Mouse (Mus musculus) embryonic facial prominence, embryonic 14.5 days (tissue): ENCODE measurements at regions not wholly inside any gene's neighbourhood (a gene's known extent, or its start where the extent isn't known, plus 50 kb on each side); places are given as distances from the start of the nearest gene placed in this dataset.

ENCODE experiments used
- ATAC-seq: fragments of 200-750 bp; cut with Nextera tagmentation; 2 replicates; pipeline ENCODE4 v1.8.0; 2017; ENCODE audit warnings: low read depth, moderate number of reproducible peaks, moderate TSS enrichment
- DNase-seq: peaks from one replicate; pipeline ENCODE4 v3.0.0-alpha.2; 2015; ENCODE audit warnings: low spot score
- H3K27ac ChIP-seq: fragments of 300-500 bp; sonication (generic); replicated peaks from 2 replicates; pipeline ENCODE4 v1.5.1; 2014; ENCODE audit warnings: low read depth, mild to moderate bottlenecking, low read length, moderate library complexity
- H3K27me3 ChIP-seq: fragments of 300-500 bp; sonication (generic); replicated peaks from 2 replicates; pipeline ENCODE4 v1.6.1; 2014; ENCODE audit warnings: low read length; ENCODE audit not compliant: control insufficient read depth, insufficient read depth
- H3K36me3 ChIP-seq: fragments of 300-500 bp; sonication (generic); 2 replicates; pipeline ENCODE4 v1.6.1; 2014; ENCODE audit warnings: low read length, mixed read lengths; ENCODE audit not compliant: control insufficient read depth, insufficient read depth
- H3K4me1 ChIP-seq: fragments of 300-500 bp; sonication (generic); 2 replicates; pipeline ENCODE4 v1.6.1; 2014; ENCODE audit warnings: antibody characterized with exemption, low read length; ENCODE audit not compliant: control insufficient read depth, insufficient read depth
- H3K4me2 ChIP-seq: fragments of 300-500 bp; sonication (generic); 2 replicates; pipeline ENCODE4 v1.6.1; 2014; ENCODE audit warnings: low read depth, mild to moderate bottlenecking, low read length, moderate library complexity, mixed read lengths
- H3K4me3 ChIP-seq: fragments of 300-500 bp; sonication (generic); 2 replicates; pipeline ENCODE4 v1.5.1; 2014; ENCODE audit warnings: low read depth, mild to moderate bottlenecking, low read length
- H3K9ac ChIP-seq: fragments of 300-500 bp; sonication (generic); 2 replicates; pipeline ENCODE4 v1.6.1; 2014; ENCODE audit warnings: low read depth, mild to moderate bottlenecking, low read length, moderate library complexity, mixed read lengths
- H3K9me3 ChIP-seq: fragments of 300-500 bp; sonication (generic); 2 replicates; pipeline ENCODE4 v1.6.1; 2016; ENCODE audit warnings: low read length; ENCODE audit not compliant: control insufficient read depth
- WGBS: fragments of 180-500 bp; shearing (Covaris S2); extraction: QIAGEN DNeasy Blood & Tissue Kit; methylation state at CpG from one replicate; pipeline ENCODE4 v1.1.7; 2014; 5-methylcytosine and 5-hydroxymethylcytosine counted together

GRCm38 (mm10) chr8:75353786-75354185 lies 52.6 kb downstream of the Gm10358 start:
- Histone ChIP-seq H3K36me3 (no peaks in the 10 kb centered on the region), H3K4me1 (no peaks in the 10 kb centered on the region), H3K9ac (no peak overlapping the region), H3K4me2 (no peak overlapping the region), H3K9me3 (no peaks in the 10 kb centered on the region), H3K4me3 (no peak overlapping the region), H3K27me3 (no peaks in the 10 kb centered on the region), H3K27ac (no peak overlapping the region)
- ATAC-seq (no peak), DNase-seq (no peak)
- 71% methylated on average over 1 of the region's 1 CpGs for WGBS

GRCm38 (mm10) chr8:75350141-75350540 lies 56.2 kb downstream of the Gm10358 start:
- H3K9me3 ChIP-seq = no peaks in the 10 kb centered on the region
- DNase-seq = no peak
- ATAC-seq = no peak

GRCm38 (mm10) chr8:75348047-75348446 lies 58.3 kb downstream of the Gm10358 start:
- H3K9ac ChIP-seq = no peak overlapping the region
- no peak overlapping the region for H3K4me2 ChIP-seq
- ATAC-seq = no peak

More at GRCm38 (mm10) chr8:75350141-75350540, 56.2 kb downstream of the Gm10358 start:
- H3K9ac ChIP-seq = no peak overlapping the region
- 67% methylated on average over 1 of the region's 1 CpGs for WGBS
- H3K27ac ChIP-seq = no peak overlapping the region
- H3K4me2 ChIP-seq = no peak overlapping the region
- H3K4me3 ChIP-seq = no peak overlapping the region
- H3K36me3 ChIP-seq = no peaks in the 10 kb centered on the region
- H3K4me1 ChIP-seq = no peaks in the 10 kb centered on the region
- no peaks in the 10 kb centered on the region for H3K27me3 ChIP-seq

GRCm38 (mm10) chr8:75320614-75321013 lies 85.8 kb downstream of the Gm10358 start:
- ATAC-seq (no peak), DNase-seq (no peak)
- no peaks in the 10 kb centered on the region for H3K36me3 ChIP-seq
- H3K9ac ChIP-seq = no peak overlapping the region
- no peak overlapping the region for H3K4me3 ChIP-seq
- 61% methylated on average over 1 of the region's 1 CpGs for WGBS
- H3K27me3 ChIP-seq = no peaks in the 10 kb centered on the region
- H3K4me2 ChIP-seq = no peak overlapping the region
- H3K27ac ChIP-seq = no peak overlapping the region
- H3K4me1 ChIP-seq = no peaks in the 10 kb centered on the region
- no peaks in the 10 kb centered on the region for H3K9me3 ChIP-seq

More at GRCm38 (mm10) chr8:75348047-75348446, 58.3 kb downstream of the Gm10358 start:
- no peak overlapping the region for H3K27ac ChIP-seq
- H3K36me3 ChIP-seq = no peaks in the 10 kb centered on the region
- H3K27me3 ChIP-seq = no peaks in the 10 kb centered on the region
- DNase-seq = peak; percentile 26
- no peaks in the 10 kb centered on the region for H3K9me3 ChIP-seq
- H3K4me1 ChIP-seq = no peaks in the 10 kb centered on the region
- WGBS = 37% methylated on average over 1 of the region's 1 CpGs
- no peak overlapping the region for H3K4me3 ChIP-seq

- no peak for DNase-seq
- no peak overlapping the region for H3K4me2 ChIP-seq
- 21% methylated on average over 4 of the region's 4 CpGs for WGBS
- ATAC-seq = no peak
- no peaks in the 10 kb centered on the region for H3K27me3 ChIP-seq
- no peak overlapping the region for H3K27ac ChIP-seq
- H3K4me3 ChIP-seq = no peak overlapping the region
- no peak overlapping the region for H3K9ac ChIP-seq
- no peaks in the 10 kb centered on the region for H3K9me3 ChIP-seq
- 0 out of 2 replicates have a peak, but pooled peaks cover 5% of the 10 kb centered on the region for H3K4me1 ChIP-seq
- H3K36me3 ChIP-seq = no peaks in the 10 kb centered on the region
Observed at GRCm38 (mm10) chr8:75318526-75318925, 87.9 kb downstream of the Gm10358 start.

- ATAC-seq (peak; percentile 83), DNase-seq (peak; percentile 89)
- Histone ChIP-seq H3K36me3 (no peaks in the 10 kb centered on the region), H3K27me3 (no peaks in the 10 kb centered on the region), H3K4me3 (no peak overlapping the region), H3K9ac (no peak overlapping the region), H3K4me1 (0 out of 2 replicates have a peak, but pooled peaks cover 5% of the 10 kb centered on the region), H3K4me2 (no peak overlapping the region), H3K27ac (no peak overlapping the region), H3K9me3 (no peaks in the 10 kb centered on the region)
- 10% methylated on average over 3 of the region's 3 CpGs for WGBS
Observed at GRCm38 (mm10) chr8:75315886-75316285, 90.5 kb downstream of the Gm10358 start.

GRCm38 (mm10) chr8:75309463-75309862 lies 95.7 kb downstream of the Rasd2 start:
- ATAC-seq (no peak), DNase-seq (no peak)
- Histone ChIP-seq H3K4me3 (no peak overlapping the region), H3K36me3 (no peaks in the 10 kb centered on the region), H3K9me3 (no peaks in the 10 kb centered on the region), H3K27me3 (no peaks in the 10 kb centered on the region), H3K27ac (no peak overlapping the region), H3K4me2 (no peak overlapping the region), H3K9ac (no peak overlapping the region), H3K4me1 (no peaks in the 10 kb centered on the region)
- 76% methylated on average over 2 of the region's 2 CpGs for WGBS

- DNase-seq = no peak
- WGBS = 84% methylated on average over 3 of the region's 3 CpGs
- H3K4me3 ChIP-seq = no peak overlapping the region
Observed at GRCm38 (mm10) chr8:75291921-75292320, 78.2 kb downstream of the Rasd2 start.

GRCm38 (mm10) chr8:75289933-75290332 lies 76.2 kb downstream of the Rasd2 start:
- H3K4me1 ChIP-seq = no peaks in the 10 kb centered on the region
- H3K27me3 ChIP-seq = no peaks in the 10 kb centered on the region
- H3K4me3 ChIP-seq = no peak overlapping the region
- no peak overlapping the region for H3K4me2 ChIP-seq
- no peak overlapping the region for H3K27ac ChIP-seq
- DNase-seq (no peak), ATAC-seq (no peak)
- 80% methylated on average over 8 of the region's 8 CpGs for WGBS
- H3K9ac ChIP-seq = no peak overlapping the region
- H3K36me3 ChIP-seq = no peaks in the 10 kb centered on the region
- H3K9me3 ChIP-seq = no peaks in the 10 kb centered on the region

More at GRCm38 (mm10) chr8:75291921-75292320, 78.2 kb downstream of the Rasd2 start:
- H3K36me3 ChIP-seq = no peaks in the 10 kb centered on the region
- H3K9me3 ChIP-seq = no peaks in the 10 kb centered on the region
- H3K4me1 ChIP-seq = no peaks in the 10 kb centered on the region
- no peak overlapping the region for H3K4me2 ChIP-seq
- no peak overlapping the region for H3K27ac ChIP-seq
- no peaks in the 10 kb centered on the region for H3K27me3 ChIP-seq
- H3K9ac ChIP-seq = no peak overlapping the region
- no peak for ATAC-seq
